Mouse (Mus musculus): ENCODE results near the gene Sprr2f. TPM values are rescaled to one million over a fixed set of nuclear protein-coding genes. Genes with fewer than 3 reads are reported as not detected.

Sprr2f gene
- not detected for total RNA-seq (2021)
- long read RNA-seq, experiment 1: 0 reads
- long read RNA-seq, experiment 2: 0 reads

DNA sequence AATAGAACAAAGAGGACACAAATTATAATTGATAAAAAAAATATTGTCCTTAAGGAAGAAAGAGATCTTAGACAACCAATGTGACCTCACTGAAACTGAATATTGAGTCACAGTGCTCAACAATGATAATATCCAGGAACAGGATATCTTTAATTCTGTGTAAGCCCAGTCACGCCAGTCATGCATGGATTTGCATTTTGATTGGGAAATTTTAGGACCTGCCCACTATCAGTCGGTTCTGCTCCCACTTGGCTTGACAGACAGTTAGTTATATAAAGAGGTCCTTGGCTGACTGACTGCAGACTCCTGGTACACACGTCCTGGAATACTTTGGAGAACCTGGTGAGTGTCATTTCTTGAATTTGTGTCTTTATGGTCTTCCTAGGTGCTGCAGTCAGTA lies at the start of gene Sprr2f:
Gene Sprr2f, plus strand, starts transcription at position 301 of the 400 bp plus-strand sequence.
- intact Hi-C loops (cut with DNase I): no loop called here
- DNase-seq (ENCODE audit: low spot score in 2 of 2): no peak

DNA sequence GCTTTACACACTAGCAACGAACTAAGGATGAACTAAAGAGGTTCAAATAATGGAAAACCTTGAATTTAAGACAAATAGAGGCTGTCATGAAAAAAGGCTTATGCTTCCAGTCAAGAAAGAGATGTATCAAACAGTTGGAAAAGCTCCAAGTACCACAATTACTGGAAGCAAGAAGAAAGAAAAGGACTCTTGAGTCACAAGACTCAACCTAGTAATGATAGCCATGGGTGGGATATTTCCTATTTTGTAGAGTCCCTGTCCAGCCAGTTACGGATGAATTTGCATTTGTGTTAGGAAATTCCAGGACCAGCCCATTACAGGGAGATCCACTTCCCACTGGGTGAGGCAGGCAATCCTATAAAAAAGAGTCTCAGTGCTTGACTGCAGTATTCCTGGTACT lies 48.7 kb upstream of the Sprr2f start, which contains the start of gene Sprr2b:
Gene Sprr2b, plus strand, starts transcription at position 301 of the 400 bp plus-strand sequence.
- DNase-seq (ENCODE audit: low spot score in 2 of 2): no peak

DNA sequence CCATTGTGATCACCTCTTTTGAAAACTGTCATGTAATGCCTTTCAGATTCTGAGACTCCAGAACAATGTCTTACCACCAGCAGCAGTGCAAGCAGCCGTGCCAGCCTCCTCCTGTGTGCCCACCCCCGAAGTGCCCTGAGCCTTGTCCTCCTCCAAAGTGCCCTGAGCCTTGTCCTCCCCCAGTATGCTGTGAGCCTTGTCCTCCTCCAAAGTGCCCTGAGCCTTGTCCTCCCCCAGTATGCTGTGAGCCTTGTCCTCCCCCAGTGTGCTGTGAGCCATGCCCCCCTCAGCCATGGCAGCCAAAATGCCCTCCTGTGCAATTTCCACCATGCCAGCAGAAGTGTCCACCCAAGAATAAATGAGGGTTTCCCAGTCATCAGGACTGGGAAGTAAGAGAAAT lies 47.6 kb upstream of the Sprr2f start:
- intact Hi-C loops (cut with DNase I): no loop called here
- no peak for DNase-seq (ENCODE audit: low spot score in 2 of 2)

More for the DNA sequence above, 48.7 kb upstream of the Sprr2f start, which contains the start of gene Sprr2b:
- intact Hi-C loops (cut with DNase I): no loop called here

DNA sequence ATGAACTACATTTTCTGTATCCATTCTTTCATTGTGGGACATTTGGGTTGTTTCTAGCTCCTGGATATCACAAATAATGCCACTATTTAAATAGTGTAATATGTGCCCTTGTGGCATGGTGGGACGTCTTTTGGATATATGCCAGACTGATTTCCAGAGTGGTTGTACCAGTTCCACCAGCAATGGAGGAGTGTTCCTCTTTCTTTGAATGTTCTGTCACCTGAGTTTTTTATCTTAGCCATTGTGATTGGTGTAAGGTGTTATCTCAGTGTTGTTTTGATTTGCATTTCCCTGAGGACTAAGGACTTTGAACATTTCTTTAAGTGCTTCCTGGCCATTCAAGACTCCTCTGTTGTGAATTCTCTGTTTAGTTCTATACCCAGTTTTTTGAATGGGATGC lies 28.7 kb upstream of the Sprr2f start:
- intact Hi-C loops (cut with DNase I): no loop called here
- DNase-seq (ENCODE audit: low spot score in 2 of 2): no peak

DNA sequence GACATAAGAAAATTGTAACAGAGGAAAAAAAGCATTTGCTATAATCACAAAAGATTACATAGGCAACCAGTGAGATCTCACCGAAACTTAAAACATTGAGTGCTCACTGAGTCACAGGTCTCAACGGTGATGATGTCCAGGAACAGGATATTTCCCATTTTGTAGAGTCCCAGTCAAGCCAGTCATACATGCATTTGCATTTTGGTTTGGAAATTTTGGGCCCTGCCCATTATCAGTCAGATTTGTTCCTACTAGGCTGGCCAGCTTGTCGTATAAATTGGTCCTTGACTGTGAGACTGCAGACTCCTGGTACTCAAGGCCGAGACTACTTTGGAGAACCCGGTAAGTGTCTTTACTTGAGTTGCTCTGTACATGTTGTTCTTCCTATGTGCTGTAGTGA lies 26.1 kb upstream of the Sprr2f start, which contains the start of gene Sprr2d:
Gene Sprr2d, plus strand, starts transcription at position 301 of the 400 bp plus-strand sequence.
- no peak for DNase-seq (ENCODE audit: low spot score in 2 of 2)
- intact Hi-C loops (cut with DNase I): no loop called here

DNA sequence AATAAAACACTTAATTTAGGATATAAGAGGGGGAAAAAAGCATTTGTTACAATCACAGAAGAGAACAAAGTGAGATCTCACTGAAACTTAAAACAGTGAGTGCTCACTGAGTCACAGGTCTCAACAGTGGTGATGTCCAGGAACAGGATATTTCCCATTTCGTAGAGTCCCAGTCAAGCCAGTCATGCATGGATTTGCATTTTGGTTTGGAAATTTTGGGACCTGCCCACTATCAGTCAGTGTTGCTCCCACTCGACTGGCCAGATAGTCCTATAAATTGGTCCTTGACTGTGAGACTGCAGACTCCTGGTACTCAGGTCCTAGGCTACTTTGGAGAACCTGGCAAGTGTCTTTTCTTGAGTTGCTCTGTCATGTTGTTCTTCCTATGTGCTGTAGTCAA lies 13.1 kb upstream of the Sprr2f start, which contains the start of gene Sprr2e:
Gene Sprr2e, plus strand, starts transcription at position 301 of the 400 bp plus-strand sequence.
- DNase-seq (ENCODE audit: low spot score in 2 of 2): no peak
- intact Hi-C loops (cut with DNase I): no loop called here

DNA sequence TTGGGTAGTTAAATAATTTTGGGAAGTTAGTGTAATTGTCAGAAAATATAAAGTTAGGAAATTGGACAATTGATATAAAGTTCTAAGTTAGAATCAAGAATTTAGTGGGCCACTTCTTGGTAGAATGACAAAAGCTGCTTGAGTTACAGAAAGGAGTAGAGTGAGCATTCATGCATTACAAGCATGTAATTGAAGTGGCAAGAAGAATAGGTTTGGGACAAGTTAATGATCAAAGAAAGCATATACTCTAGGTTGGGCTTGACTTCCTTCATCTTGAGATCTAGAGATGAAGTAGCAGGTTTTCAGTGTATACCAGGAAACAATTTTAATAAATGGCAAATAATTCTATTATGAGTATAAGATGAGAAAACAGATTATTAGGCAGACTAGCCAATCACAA lies 3.4 kb upstream of the Sprr2f start:
- intact Hi-C loops (cut with DNase I): no loop called here
- DNase-seq (ENCODE audit: low spot score in 2 of 2): no peak

DNA sequence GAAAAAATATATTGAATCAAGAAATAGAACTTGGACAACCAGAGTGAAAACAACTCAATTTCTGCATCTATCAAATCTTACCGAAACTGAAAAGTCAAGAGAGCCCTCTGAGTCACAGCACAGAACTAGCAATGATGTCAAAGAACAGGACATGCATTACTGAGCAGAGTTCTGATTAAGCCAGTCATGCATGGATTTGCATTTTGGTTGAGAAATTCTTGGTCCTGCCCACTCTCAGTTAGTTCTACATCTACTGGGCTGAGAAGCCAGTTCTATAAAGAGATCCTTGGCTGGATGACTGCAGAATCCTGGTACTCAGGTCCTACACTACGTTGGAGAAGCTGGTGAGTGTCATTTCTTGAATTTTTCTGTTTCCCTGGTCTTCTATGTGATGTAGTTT lies 8.6 kb downstream of the Sprr2f start:
- intact Hi-C loops (cut with DNase I): no loop called here
- peak in 1 of 2 experiments; percentile 2 for DNase-seq (ENCODE audit: low spot score in 2 of 2)

DNA sequence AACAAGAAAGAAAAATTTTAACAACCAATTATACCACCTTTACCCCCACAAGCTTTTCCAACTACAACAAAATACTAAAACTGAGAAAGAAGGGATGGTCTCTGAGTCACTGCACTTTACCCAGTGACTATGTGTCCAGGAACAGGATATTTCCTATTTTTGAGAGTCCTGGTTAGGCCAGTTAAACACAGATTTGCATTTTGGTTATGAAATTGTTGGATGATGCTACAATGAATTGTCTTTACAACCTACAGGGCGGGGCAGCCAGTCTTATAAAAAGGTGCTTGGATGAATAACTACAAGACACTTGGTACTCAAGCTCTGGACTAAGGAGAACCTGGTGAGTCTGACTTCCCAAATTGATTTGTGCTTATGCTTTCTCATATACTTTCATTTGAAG lies 20.4 kb downstream of the Sprr2f start, which contains the start of gene Sprr2h:
Gene Sprr2h, plus strand, starts transcription at position 301 of the 400 bp plus-strand sequence.
- intact Hi-C loops (cut with DNase I): no loop called here
- no peak for DNase-seq (ENCODE audit: low spot score in 2 of 2)

DNA sequence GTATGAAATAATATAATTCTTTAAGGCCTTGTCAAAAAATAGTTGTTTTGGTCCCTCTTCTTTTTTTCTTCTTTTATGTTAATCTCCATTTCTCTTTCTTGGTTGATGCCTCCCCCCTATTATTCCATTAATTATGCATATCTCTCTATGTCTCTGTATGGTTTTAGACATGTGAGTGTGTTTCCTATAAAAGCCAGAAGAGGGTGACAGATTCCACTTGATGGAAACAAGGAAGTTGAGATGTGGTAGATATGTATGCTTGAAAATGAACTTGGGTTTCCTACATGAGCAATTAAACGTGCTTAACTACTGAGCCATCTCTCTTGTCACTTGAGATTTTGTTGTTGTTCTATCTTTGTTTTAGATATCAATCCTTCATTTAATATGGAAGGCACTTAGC lies 29.3 kb downstream of the Sprr2f start:
- peak; percentile 8 to 15 for DNase-seq (ENCODE audit: low spot score in 2 of 2)
- intact Hi-C loops (cut with DNase I): loop anchor here (5.0 to 10.0 kb wide), 3 partner anchors 118 to 242 kb away; partner anchors contain the start of gene 2210017I01Rik

DNA sequence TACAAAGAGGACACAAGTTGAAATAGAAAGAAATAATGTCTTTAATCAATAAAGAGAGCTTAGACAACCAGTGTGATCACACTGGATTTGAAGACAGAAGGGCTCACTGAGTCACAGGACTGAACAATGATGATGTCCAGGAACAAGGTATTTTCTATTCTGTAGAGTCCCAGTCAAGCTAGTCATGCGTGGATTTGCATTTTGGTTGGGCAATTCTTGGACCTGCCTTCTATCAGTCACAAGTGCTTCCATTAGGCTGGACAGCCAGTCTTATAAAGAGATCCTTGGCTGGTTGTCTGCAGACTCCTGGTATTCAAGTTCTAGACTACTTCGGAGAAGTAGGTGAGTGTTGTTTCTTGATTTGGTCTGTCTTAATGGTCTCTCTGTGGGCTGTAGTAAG lies 42.7 kb downstream of the Sprr2f start, which contains the start of gene Sprr2i:
Gene Sprr2i, plus strand, starts transcription at position 301 of the 400 bp plus-strand sequence.
- intact Hi-C loops (cut with DNase I): no loop called here
- no peak for DNase-seq (ENCODE audit: low spot score in 2 of 2)

Other genes starting within 250 kb of the Sprr2f start
- gene Prr9, start 241.2 kb upstream of the Sprr2f start, total RNA-seq (2021): not detected
- not detected for gene Lelp1, start 222.4 kb upstream of the Sprr2f start, total RNA-seq (2021)
- not detected for gene Sprr2a1, start 149.4 kb upstream of the Sprr2f start, total RNA-seq (2021)
- not detected for gene Sprr2a2, start 149.3 kb upstream of the Sprr2f start, total RNA-seq (2021)
- gene Sprr2a3, start 79.8 kb upstream of the Sprr2f start, total RNA-seq (2021): not detected
- gene Sprr2b, start 48.6 kb upstream of the Sprr2f start, total RNA-seq (2021): not detected
- gene Sprr2d, start 26.0 kb upstream of the Sprr2f start, total RNA-seq (2021): not detected
- not detected for gene Sprr2e, start 13.0 kb upstream of the Sprr2f start, total RNA-seq (2021)
- gene Sprr2h, start 20.5 kb downstream of the Sprr2f start, total RNA-seq (2021): not detected
- gene Sprr2i, start 42.8 kb downstream of the Sprr2f start, total RNA-seq (2021): not detected
- gene Sprr2j-ps, start 52.9 kb downstream of the Sprr2f start, total RNA-seq (2021): not detected
- 1 to 10 TPM; 1.4 to 3.5 TPM for gene Gm9774, start 64.2 kb downstream of the Sprr2f start, total RNA-seq (2021)
- not detected for gene Sprr2k, start 67.4 kb downstream of the Sprr2f start, total RNA-seq (2021)
- gene Sprr1b, start 73.6 kb downstream of the Sprr2f start, total RNA-seq (2021): not detected
- gene Sprr3, start 93.5 kb downstream of the Sprr2f start, total RNA-seq (2021): not detected
- not detected for gene Sprr1a, start 120.7 kb downstream of the Sprr2f start, total RNA-seq (2021)
- gene Sprr4, start 135.3 kb downstream of the Sprr2f start, total RNA-seq (2021): not detected
- gene 2310046K23Rik, start 169.3 kb downstream of the Sprr2f start, total RNA-seq (2021): not detected
- not detected for gene Ivl, start 208.5 kb downstream of the Sprr2f start, total RNA-seq (2021)
- not detected for gene Smcp, start 223.8 kb downstream of the Sprr2f start, total RNA-seq (2021)
- not detected for gene 2210017I01Rik, start 242.3 kb downstream of the Sprr2f start, total RNA-seq (2021)